Mouse (Mus musculus): ENCODE data around the gene Elmo1.

- TF ChIP-seq TAL1 (conservative IDR thresholded peaks at IDR 0.05; ENCODE audit: low read depth, low read length) (no peak), CTCF (IDR thresholded peaks at IDR 0.05; ENCODE audit: low read depth, low read length) (no peak)
These were observed 115.3 kb downstream of the Elmo1 start for GRCm38 (mm10) chr13:20205746-20206145.
